Mouse (Mus musculus): ENCODE data around the gene Wdhd1. TPM values are rescaled to one million over a fixed set of nuclear protein-coding genes. Genes with fewer than 3 reads are reported as not detected.

The Wdhd1 gene
- polyA plus RNA-seq, 1 experiment from 2014 or later = 17.7 TPM

DNA sequence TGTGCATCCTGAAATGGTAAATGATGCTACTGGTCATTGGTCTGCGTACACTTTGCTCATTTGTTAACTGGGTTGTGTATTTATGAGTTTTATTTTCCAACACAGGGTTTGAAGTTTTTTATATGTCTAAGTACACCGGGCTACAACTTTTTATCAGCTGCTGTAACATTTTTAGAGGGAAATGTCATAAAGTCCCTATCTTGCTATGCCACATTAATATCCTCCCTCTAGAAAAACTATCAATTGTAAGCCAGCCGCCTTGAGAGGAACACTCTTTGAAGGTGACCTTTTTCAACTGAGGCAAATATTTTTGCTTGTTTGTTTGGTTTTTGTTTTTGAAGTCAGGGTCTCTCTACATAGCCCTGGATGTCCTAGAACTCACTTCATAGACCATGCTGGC lies 42.6 kb downstream of the Wdhd1 start:
- 96% methylated on average over 3 of the region's 3 CpGs for WGBS
- no peak for ATAC-seq (replicated peaks)
- H3K27me3 ChIP-seq = no peaks in the 10 kb centered on the region

DNA sequence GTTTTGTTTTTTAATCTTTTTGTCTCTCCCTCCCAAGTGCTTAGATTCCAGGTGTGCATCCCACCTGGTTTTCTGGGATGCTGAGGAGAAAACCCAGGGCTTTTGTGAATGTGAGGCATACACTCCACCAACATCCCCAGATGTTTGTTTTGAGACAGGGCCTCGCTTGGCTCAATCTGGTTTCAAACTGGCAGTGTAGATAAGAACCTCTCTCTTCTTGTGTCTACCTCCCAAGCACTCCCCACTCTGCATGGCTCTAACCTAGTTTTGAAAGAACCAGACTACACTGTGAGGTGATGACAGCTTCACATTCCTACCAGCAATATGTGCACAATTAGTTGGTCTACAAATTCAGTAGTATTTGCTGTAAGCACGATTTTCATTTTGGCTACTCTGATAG lies 43.1 kb downstream of the Wdhd1 start:
- Histone ChIP-seq H3K27me3 (no peaks in the 10 kb centered on the region), H3K27ac (replicated peaks) (no peak overlapping the region)

More for the DNA sequence above, 42.6 kb downstream of the Wdhd1 start:
- Histone ChIP-seq H3K9ac (replicated peaks) (no peak overlapping the region), H3K4me2 (replicated peaks) (no peak overlapping the region), H3K9me3 (no peaks in the 10 kb centered on the region), H3K27ac (replicated peaks) (no peak overlapping the region), H3K4me3 (no peak overlapping the region), H3K36me3 (no peaks in the 10 kb centered on the region), H3K4me1 (no peaks in the 10 kb centered on the region)

DNA sequence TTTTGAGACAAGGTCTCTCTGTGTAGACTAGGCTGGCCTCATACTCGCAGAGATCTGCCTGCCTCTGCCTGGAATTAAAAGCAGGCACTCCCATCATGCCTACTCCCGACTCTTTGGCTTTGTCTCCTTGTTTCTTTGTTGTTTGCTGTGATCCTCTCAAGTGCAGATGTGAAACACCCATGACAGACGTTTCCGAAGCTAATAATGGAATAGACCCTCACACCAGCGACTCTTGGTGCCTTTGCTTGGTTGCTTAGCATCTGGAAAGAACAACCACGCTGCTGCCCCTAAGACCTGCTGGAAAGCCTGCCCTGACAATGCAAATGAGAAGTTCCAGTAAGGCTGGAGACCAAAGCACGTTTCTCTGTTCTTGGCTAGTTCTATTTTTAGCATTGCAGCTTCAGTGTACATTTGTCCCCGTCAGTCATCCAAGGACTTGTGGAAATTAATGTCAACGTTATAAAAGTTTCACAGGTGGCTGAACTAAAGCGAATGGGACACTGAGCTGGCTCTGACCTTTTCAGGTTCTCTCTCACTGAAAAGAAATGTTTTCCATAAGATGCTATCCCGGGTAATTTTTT lies 46.8 kb downstream of the Wdhd1 start:
- no peaks in the 10 kb centered on the region for H3K4me1 ChIP-seq
- no peaks in the 10 kb centered on the region for H3K36me3 ChIP-seq
- H3K9ac ChIP-seq (replicated peaks) = no peak overlapping the region
- H3K4me2 ChIP-seq (replicated peaks) = no peak overlapping the region
- no peak for ATAC-seq (replicated peaks)
- no peak overlapping the region for H3K27ac ChIP-seq (replicated peaks)
- H3K9me3 ChIP-seq = no peaks in the 10 kb centered on the region
- H3K4me3 ChIP-seq = no peak overlapping the region
- 86% methylated on average over 11 of the region's 11 CpGs for WGBS
- no peaks in the 10 kb centered on the region for H3K27me3 ChIP-seq

More for the DNA sequence above, 43.1 kb downstream of the Wdhd1 start:
- Histone ChIP-seq H3K4me3 (no peak overlapping the region), H3K36me3 (no peaks in the 10 kb centered on the region), H3K9me3 (no peaks in the 10 kb centered on the region), H3K9ac (replicated peaks) (no peak overlapping the region), H3K4me2 (replicated peaks) (no peak overlapping the region), H3K4me1 (no peaks in the 10 kb centered on the region)
- ATAC-seq (replicated peaks) = no peak
- 79% methylated on average over 2 of the region's 2 CpGs for WGBS

DNA sequence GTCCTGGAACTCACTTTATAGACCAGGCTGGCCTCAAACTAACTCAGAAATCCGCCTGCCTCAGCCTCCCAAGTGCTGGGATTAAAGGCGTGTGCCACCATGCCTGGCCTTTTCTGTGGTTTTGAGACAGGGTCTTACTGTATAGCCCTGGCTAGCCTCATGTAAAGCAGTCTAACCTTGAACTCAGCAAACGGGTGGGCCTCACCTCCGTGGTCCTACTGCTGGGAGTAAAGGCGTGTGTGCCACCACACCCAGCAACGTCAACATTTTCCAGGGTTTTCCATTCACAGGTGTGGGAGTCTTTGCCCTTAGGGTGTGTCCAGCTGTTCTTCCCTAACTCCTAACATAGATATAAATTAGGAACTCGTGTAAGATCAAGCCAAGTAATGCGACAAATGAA lies 50.7 kb downstream of the Wdhd1 start:
- Histone ChIP-seq H3K9ac (replicated peaks) (no peak overlapping the region), H3K27ac (replicated peaks) (no peak overlapping the region), H3K4me3 (no peak overlapping the region), H3K36me3 (no peaks in the 10 kb centered on the region), H3K27me3 (no peaks in the 10 kb centered on the region), H3K4me1 (no peaks in the 10 kb centered on the region), H3K4me2 (replicated peaks) (no peak overlapping the region), H3K9me3 (no peaks in the 10 kb centered on the region)
- no peak for ATAC-seq (replicated peaks)
- 93% methylated on average over 8 of the region's 8 CpGs for WGBS

DNA sequence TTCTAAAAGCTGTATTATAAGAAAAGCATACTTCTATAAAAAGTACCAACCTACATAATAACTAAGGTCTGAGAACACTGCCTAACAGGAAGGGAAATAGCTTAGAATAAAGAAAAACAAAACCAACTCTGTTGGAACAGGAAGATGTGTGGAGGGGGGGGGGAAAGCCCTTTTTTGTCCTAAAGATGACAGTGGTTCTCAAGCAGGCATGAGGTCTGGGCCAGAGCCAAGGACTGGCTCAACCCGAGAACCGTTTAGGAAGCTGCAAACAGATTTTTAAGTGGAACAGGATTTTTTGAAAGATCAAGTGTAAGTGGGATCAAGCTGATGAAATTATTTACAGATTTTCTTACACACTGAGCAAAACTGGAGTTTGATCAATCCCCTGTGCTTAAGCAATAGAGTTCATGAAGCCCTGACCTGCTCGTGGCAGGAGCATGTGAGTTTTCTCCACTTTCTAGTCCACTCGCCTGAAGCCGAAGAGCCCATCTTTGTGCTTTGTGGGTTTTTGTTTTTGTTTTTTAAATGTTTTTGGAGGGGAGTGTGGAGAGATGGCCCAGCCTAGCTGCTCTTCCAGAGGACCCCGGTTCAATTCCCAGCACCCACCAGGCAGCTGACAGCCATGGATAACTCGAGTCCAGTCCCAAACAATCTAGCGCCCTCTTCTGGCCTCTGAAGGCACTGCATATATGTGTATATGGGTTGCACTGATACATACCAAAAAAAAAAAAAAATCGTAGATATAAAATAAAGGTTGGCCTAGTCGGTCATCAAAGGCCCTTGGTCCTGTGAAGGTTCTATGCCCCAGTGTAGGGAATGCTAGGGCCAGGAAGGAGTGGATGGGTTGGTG lies 52.0 kb downstream of the Wdhd1 start:
- Histone ChIP-seq H3K4me1 (no peaks in the 10 kb centered on the region), H3K9me3 (no peaks in the 10 kb centered on the region), H3K27me3 (no peaks in the 10 kb centered on the region), H3K27ac (replicated peaks) (no peak overlapping the region), H3K9ac (replicated peaks) (no peak overlapping the region), H3K4me2 (replicated peaks) (no peak overlapping the region), H3K36me3 (no peaks in the 10 kb centered on the region), H3K4me3 (no peak overlapping the region)
- no peak for ATAC-seq (replicated peaks)
- WGBS = 83% methylated on average over 10 of the region's 10 CpGs

DNA sequence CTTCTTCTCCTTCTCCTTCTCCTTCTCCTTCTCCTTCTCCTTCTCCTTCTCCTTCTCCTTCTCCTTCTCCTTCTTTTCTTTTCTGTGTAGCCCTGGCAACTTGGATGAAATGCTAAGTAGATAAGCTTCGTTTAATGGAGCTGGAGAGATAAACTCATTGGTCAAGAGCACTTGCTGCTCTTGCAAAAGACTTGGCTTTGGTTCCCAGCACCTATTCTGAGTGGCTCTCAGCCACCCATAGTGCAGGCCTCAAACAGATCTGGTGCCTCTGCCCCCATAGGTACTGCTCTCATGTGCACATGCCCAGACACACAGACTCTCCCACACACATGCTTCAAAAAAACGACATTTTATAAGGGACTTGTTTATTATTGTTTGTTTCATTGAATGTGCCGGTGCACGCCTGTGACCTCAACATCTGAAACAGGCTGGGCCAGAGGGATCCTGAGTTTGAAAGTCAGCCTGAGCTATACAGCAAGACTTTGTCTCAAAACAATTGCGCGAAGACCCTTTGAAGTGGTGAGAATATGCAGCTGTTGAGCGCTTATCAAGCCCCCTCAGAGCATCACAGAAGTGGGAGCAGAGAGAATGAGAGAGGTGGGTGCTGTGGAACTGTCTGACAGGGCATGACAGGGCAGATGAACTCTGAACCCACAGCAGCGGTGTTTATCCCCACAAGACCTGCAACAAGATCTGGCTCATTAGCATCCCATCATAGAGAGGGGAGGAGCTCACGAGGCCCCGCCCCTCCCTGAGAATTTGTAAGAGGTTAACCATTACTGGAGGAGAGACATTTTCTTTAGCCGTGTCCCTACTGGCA lies 53.8 kb downstream of the Wdhd1 start:
- H3K27me3 ChIP-seq = no peaks in the 10 kb centered on the region
- H3K27ac ChIP-seq (replicated peaks) = no peak overlapping the region
- no peak overlapping the region for H3K9ac ChIP-seq (replicated peaks)
- no peak for ATAC-seq (replicated peaks)
- H3K9me3 ChIP-seq = no peaks in the 10 kb centered on the region
- H3K4me1 ChIP-seq = no peaks in the 10 kb centered on the region
- no peaks in the 10 kb centered on the region for H3K36me3 ChIP-seq
- no peak overlapping the region for H3K4me3 ChIP-seq
- WGBS = 83% methylated on average over 11 of the region's 11 CpGs
- no peak overlapping the region for H3K4me2 ChIP-seq (replicated peaks)

DNA sequence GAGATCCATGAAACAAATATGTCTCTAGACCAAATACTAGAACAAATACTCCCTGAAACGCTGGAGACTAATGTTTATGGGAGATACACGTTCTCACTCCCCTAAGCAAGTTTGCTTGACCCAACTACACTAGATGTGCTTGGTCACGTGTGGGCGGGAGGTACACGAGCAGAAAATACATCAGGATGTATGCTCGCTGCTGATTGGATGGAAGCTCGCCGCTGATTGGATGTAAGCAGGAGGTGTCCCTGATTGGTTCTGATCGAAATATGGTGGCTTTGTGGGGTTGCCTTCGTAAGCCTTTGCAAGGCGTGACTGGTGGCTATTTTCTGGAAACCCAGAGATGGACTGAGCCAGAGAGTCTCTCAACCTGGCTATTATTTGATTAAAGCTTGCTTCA lies 55.1 kb downstream of the Wdhd1 start:
- H3K4me2 ChIP-seq (replicated peaks) = no peak overlapping the region
- no peaks in the 10 kb centered on the region for H3K9me3 ChIP-seq
- no peak overlapping the region for H3K4me3 ChIP-seq
- no peak for ATAC-seq (replicated peaks)
- H3K27ac ChIP-seq (replicated peaks) = no peak overlapping the region
- H3K4me1 ChIP-seq = no peaks in the 10 kb centered on the region
- no peaks in the 10 kb centered on the region for H3K36me3 ChIP-seq
- no peaks in the 10 kb centered on the region for H3K27me3 ChIP-seq
- 89% methylated on average over 11 of the region's 11 CpGs for WGBS
- no peak overlapping the region for H3K9ac ChIP-seq (replicated peaks)

DNA sequence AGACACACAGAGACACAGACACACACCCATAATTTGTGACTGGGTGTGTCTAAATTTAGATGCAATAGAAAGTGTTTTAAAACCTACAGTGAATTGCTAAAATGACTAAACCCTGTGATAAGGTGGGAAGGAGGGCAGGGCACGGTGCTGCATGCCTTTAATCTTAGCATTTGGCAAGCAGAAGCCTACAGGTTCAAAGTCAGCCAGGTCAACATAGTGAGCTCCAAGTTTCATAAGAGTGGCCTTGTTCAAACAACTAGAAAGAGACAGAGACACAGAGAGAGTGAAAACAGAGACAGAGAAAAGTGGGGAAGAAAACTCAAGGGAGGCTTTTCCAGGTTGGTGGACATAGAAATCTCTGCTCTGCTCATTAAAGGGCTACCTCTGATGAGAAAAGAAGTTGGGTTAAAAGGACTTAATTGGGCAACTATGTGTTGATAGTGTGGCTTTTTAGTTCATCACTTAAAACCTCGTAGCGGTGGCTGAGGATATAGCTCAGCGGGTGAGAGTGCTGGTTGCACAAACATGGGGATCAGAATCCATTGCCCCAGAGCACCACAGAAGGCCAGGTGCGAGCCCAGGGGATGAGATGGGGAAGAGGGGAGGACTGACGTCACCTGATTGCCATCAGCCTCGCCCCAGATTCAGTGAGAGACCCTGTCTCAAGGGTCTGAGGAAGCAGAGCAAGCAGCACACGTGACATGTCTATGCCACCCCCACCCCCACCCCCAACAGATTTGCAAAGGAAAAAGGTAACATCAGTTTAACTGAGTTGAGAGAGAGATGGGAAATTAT lies 56.2 kb downstream of the Wdhd1 start:
- Histone ChIP-seq H3K9me3 (no peaks in the 10 kb centered on the region), H3K27ac (replicated peaks) (no peak overlapping the region), H3K4me3 (no peak overlapping the region), H3K27me3 (no peaks in the 10 kb centered on the region), H3K4me2 (replicated peaks) (no peak overlapping the region), H3K9ac (replicated peaks) (no peak overlapping the region), H3K4me1 (no peaks in the 10 kb centered on the region), H3K36me3 (no peaks in the 10 kb centered on the region)
- WGBS = 85% methylated on average over 8 of the region's 8 CpGs
- ATAC-seq (replicated peaks) = no peak

DNA sequence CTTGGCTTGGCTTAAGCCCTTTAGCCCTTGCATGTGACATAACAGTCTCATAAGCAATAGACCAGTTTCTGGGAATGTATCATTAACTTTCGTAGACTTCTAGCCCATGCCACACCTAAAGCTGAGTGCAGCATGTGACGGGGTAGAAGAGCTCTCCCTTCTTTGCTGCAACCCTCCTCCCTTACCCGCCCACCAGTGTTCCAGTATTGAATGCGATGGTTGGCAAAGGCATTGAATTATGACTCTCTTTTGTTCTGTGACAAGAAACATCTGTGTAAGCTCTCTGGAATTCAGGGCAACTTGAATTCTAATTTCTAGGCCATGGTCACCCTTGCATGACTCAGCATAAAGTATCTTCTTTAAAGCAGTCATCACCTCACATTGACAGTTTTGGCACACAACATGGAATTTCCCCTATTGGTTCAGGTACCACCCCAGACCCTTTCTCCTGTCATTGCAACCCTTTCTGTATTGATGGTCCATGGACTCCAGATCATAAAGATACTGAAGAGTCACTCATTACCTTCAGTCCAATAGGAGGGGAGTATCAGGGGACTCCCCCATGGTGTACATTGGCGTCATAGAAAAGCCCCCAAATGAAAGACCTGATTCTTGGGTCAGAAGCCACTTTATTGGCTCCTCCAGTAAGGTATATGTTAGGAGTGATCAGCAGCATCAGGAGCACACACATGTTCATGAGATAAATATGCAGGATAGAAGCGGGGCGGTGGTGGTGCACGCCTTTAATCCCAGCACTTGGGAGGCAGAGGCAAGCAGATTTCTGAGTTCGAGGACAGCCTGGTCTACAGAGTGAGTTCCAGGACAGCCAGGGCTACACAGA lies 57.7 kb downstream of the Wdhd1 start:
- H3K27me3 ChIP-seq = no peaks in the 10 kb centered on the region
- H3K4me2 ChIP-seq (replicated peaks) = no peak overlapping the region
- no peak overlapping the region for H3K9ac ChIP-seq (replicated peaks)
- WGBS = 90% methylated on average over 9 of the region's 9 CpGs
- no peak for ATAC-seq (replicated peaks)
- no peaks in the 10 kb centered on the region for H3K36me3 ChIP-seq
- H3K27ac ChIP-seq (replicated peaks) = no peak overlapping the region
- no peaks in the 10 kb centered on the region for H3K9me3 ChIP-seq
- H3K4me1 ChIP-seq = no peaks in the 10 kb centered on the region
- H3K4me3 ChIP-seq = no peak overlapping the region

DNA sequence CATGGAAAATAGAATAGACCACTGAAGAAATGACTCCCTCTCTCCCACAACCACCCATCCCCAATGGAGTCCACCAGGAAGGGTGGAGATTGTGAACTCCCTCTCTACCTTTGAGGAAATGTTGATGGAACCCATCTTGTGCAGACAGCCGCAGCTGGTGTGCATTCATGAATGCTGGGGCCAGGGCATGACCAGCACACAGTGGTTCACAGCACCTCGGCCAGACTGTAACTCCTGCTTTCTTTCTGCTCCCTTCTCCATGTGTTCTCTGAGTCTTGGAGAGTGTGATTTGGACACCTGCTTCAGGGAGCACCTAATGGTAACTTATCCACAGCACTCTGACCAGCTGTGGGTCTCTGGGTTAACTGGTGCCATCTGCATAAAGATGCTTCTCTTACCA lies 60.1 kb downstream of the Wdhd1 start:
- Histone ChIP-seq H3K36me3 (no peaks in the 10 kb centered on the region), H3K27ac (replicated peaks) (no peak overlapping the region), H3K9ac (replicated peaks) (no peak overlapping the region), H3K27me3 (no peaks in the 10 kb centered on the region), H3K4me2 (replicated peaks) (no peak overlapping the region), H3K9me3 (no peaks in the 10 kb centered on the region), H3K4me1 (no peaks in the 10 kb centered on the region), H3K4me3 (no peak overlapping the region)
- no peak for ATAC-seq (replicated peaks)
- WGBS = 78% methylated on average over 2 of the region's 2 CpGs

DNA sequence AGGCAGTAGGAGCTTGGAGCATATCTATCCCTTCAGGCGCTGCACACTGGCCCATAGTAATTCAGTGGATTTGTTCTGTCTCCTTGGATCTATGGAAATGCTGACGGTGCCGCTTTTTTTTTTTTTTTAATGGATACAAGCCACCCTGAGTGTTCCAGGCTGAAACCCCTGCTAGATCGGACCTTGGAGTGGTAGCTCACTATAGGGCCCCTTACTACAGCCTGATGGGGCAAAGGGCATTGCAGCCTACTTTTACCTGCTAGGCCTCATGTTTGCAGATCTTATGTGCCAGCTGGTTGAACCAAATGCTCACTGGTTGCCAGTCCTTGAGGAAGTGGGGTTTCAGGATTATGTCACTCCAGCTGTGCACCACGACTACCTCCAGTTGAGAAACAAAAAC lies 62.3 kb downstream of the Wdhd1 start:
- Histone ChIP-seq H3K4me2 (replicated peaks) (no peak overlapping the region), H3K4me3 (no peak overlapping the region), H3K27ac (replicated peaks) (no peak overlapping the region), H3K9me3 (no peaks in the 10 kb centered on the region), H3K9ac (replicated peaks) (no peak overlapping the region), H3K27me3 (no peaks in the 10 kb centered on the region), H3K36me3 (no peaks in the 10 kb centered on the region), H3K4me1 (no peaks in the 10 kb centered on the region)
- 80% methylated on average over 5 of the region's 5 CpGs for WGBS
- ATAC-seq (replicated peaks) = no peak
